Mouse (Mus musculus): ENCODE measurements around the gene Rabl3. TPM values are rescaled to one million over a fixed set of nuclear protein-coding genes. Genes with fewer than 3 reads are reported as not detected.

Rabl3 gene
- polyA plus RNA-seq, 1 experiment = 2.7 TPM

GRCm38 (mm10) chr16:37522100-37522697, 17.5 kb upstream of the Rabl3 start:
- H3K36me3 ChIP-seq (ENCODE audit: control insufficient read depth, insufficient read depth, low read length) = peaks cover 6% of the 10 kb centered on the region
- TF ChIP-seq POLR2A (IDR thresholded peaks at IDR 0.05; ENCODE audit: control insufficient read depth, extremely low read depth, insufficient read depth, low read length, poor library complexity) (no peak), CTCF (IDR thresholded peaks at IDR 0.05; ENCODE audit: borderline replicate concordance, control insufficient read depth, extremely low read depth, insufficient read depth, low read length, poor library complexity) (no peak)
- no peak overlapping the region for H3K27ac ChIP-seq (ENCODE audit: control insufficient read depth, insufficient read depth, low read length)
- DNase-seq = no peak
- 98% methylated on average over 7 of the region's 7 CpGs for WGBS
- no peak overlapping the region for H3K4me3 ChIP-seq (ENCODE audit: control insufficient read depth, insufficient read depth, low read length)
- no peaks in the 10 kb centered on the region for H3K4me1 ChIP-seq (replicated peaks; ENCODE audit: control insufficient read depth, insufficient read depth, low read length)
- no peaks in the 10 kb centered on the region for H3K27me3 ChIP-seq (ENCODE audit: control insufficient read depth, insufficient read depth, low read length)

- Histone ChIP-seq H3K4me3 (ENCODE audit: control insufficient read depth, insufficient read depth, low read length) (no peak overlapping the region), H3K36me3 (ENCODE audit: control insufficient read depth, insufficient read depth, low read length) (peaks cover 6% of the 10 kb centered on the region), H3K27me3 (ENCODE audit: control insufficient read depth, insufficient read depth, low read length) (no peaks in the 10 kb centered on the region), H3K27ac (ENCODE audit: control insufficient read depth, insufficient read depth, low read length) (no peak overlapping the region), H3K4me1 (replicated peaks; ENCODE audit: control insufficient read depth, insufficient read depth, low read length) (no peaks in the 10 kb centered on the region)
- 98% methylated on average over 2 of the region's 2 CpGs for WGBS
- TF ChIP-seq POLR2A (IDR thresholded peaks at IDR 0.05; ENCODE audit: control insufficient read depth, extremely low read depth, insufficient read depth, low read length, poor library complexity) (no peak), CTCF (IDR thresholded peaks at IDR 0.05; ENCODE audit: borderline replicate concordance, control insufficient read depth, extremely low read depth, insufficient read depth, low read length, poor library complexity) (no peak)
- DNase-seq = no peak
Measured at GRCm38 (mm10) chr16:37525121-37525520, 14.6 kb upstream of the Rabl3 start.

- DNase-seq = no peak
- TF ChIP-seq CTCF (IDR thresholded peaks at IDR 0.05; ENCODE audit: borderline replicate concordance, control insufficient read depth, extremely low read depth, insufficient read depth, low read length, poor library complexity) (no peak), POLR2A (IDR thresholded peaks at IDR 0.05; ENCODE audit: control insufficient read depth, extremely low read depth, insufficient read depth, low read length, poor library complexity) (no peak)
- Histone ChIP-seq H3K4me3 (ENCODE audit: control insufficient read depth, insufficient read depth, low read length) (no peak overlapping the region), H3K27me3 (ENCODE audit: control insufficient read depth, insufficient read depth, low read length) (no peaks in the 10 kb centered on the region), H3K4me1 (replicated peaks; ENCODE audit: control insufficient read depth, insufficient read depth, low read length) (no peaks in the 10 kb centered on the region), H3K27ac (ENCODE audit: control insufficient read depth, insufficient read depth, low read length) (no peak overlapping the region), H3K36me3 (ENCODE audit: control insufficient read depth, insufficient read depth, low read length) (peaks cover 6% of the 10 kb centered on the region)
- 96% methylated on average over 3 of the region's 3 CpGs for WGBS
Measured at GRCm38 (mm10) chr16:37526688-37527223, 12.9 kb upstream of the Rabl3 start.

- WGBS = 98% methylated on average over 6 of the region's 6 CpGs
- DNase-seq = no peak
- no peak overlapping the region for H3K27ac ChIP-seq (ENCODE audit: control insufficient read depth, insufficient read depth, low read length)
- no peaks in the 10 kb centered on the region for H3K27me3 ChIP-seq (ENCODE audit: control insufficient read depth, insufficient read depth, low read length)
- no peaks in the 10 kb centered on the region for H3K4me1 ChIP-seq (replicated peaks; ENCODE audit: control insufficient read depth, insufficient read depth, low read length)
- no peak overlapping the region for H3K4me3 ChIP-seq (ENCODE audit: control insufficient read depth, insufficient read depth, low read length)
- TF ChIP-seq POLR2A (IDR thresholded peaks at IDR 0.05; ENCODE audit: control insufficient read depth, extremely low read depth, insufficient read depth, low read length, poor library complexity) = no peak
- no peak for TF ChIP-seq CTCF (IDR thresholded peaks at IDR 0.05; ENCODE audit: borderline replicate concordance, control insufficient read depth, extremely low read depth, insufficient read depth, low read length, poor library complexity)
- H3K36me3 ChIP-seq (ENCODE audit: control insufficient read depth, insufficient read depth, low read length) = peaks cover 2% of the 10 kb centered on the region; the same call in 1 of the 2 replicates
Measured at GRCm38 (mm10) chr16:37530170-37530569, 9.5 kb upstream of the Rabl3 start.

- Histone ChIP-seq H3K4me3 (ENCODE audit: control insufficient read depth, insufficient read depth, low read length) (no peak overlapping the region), H3K27ac (ENCODE audit: control insufficient read depth, insufficient read depth, low read length) (no peak overlapping the region), H3K36me3 (ENCODE audit: control insufficient read depth, insufficient read depth, low read length) (peaks cover 3% of the 10 kb centered on the region; the same call in 1 of the 2 replicates), H3K27me3 (ENCODE audit: control insufficient read depth, insufficient read depth, low read length) (no peaks in the 10 kb centered on the region), H3K4me1 (replicated peaks; ENCODE audit: control insufficient read depth, insufficient read depth, low read length) (no peaks in the 10 kb centered on the region)
- DNase-seq = no peak
- no peak for TF ChIP-seq CTCF (IDR thresholded peaks at IDR 0.05; ENCODE audit: borderline replicate concordance, control insufficient read depth, extremely low read depth, insufficient read depth, low read length, poor library complexity)
- TF ChIP-seq POLR2A (IDR thresholded peaks at IDR 0.05; ENCODE audit: control insufficient read depth, extremely low read depth, insufficient read depth, low read length, poor library complexity) = no peak
- WGBS = 87% methylated on average over 1 of the region's 1 CpGs
Measured at GRCm38 (mm10) chr16:37532046-37532445, 7.6 kb upstream of the Rabl3 start.

- DNase-seq = no peak
- Histone ChIP-seq H3K4me3 (ENCODE audit: control insufficient read depth, insufficient read depth, low read length) (no peak overlapping the region), H3K36me3 (ENCODE audit: control insufficient read depth, insufficient read depth, low read length) (peaks cover 3% of the 10 kb centered on the region; the same call in 1 of the 2 replicates), H3K27ac (ENCODE audit: control insufficient read depth, insufficient read depth, low read length) (no peak overlapping the region), H3K27me3 (ENCODE audit: control insufficient read depth, insufficient read depth, low read length) (no peaks in the 10 kb centered on the region), H3K4me1 (replicated peaks; ENCODE audit: control insufficient read depth, insufficient read depth, low read length) (no peaks in the 10 kb centered on the region)
- 80% methylated on average over 8 of the region's 8 CpGs for WGBS
- TF ChIP-seq POLR2A (IDR thresholded peaks at IDR 0.05; ENCODE audit: control insufficient read depth, extremely low read depth, insufficient read depth, low read length, poor library complexity) (no peak), CTCF (IDR thresholded peaks at IDR 0.05; ENCODE audit: borderline replicate concordance, control insufficient read depth, extremely low read depth, insufficient read depth, low read length, poor library complexity) (no peak)
Measured at GRCm38 (mm10) chr16:37533369-37534068, 6.2 kb upstream of the Rabl3 start.

Data from thymus, adult 2 months (tissue).